Mouse (Mus musculus) right cerebral cortex, postnatal 14 days (tissue): ENCODE results near the gene Dph6.

ENCODE experiments used
- DNase-seq: peaks from one replicate; pipeline ENCODE4 v3.0.0; 2022

Gene Dph6

DNA sequence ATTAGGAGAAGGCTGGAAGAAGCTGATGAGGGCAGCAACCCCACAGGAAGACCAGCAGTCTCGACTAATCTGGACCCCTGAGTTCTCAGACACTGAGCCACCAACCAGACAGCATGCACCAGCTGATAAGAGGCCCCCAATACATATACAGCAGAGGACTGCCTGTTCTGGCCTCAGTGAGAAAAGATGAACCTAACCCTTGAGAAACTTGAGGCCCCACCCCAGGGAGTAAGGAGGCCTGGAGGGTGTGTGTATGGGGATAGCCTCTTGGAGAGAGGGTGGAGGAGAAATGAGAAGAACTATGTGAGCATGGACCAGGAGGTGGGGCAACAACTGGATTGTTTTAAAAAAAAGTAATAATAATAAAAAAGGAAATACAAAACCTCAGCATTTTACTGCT lies 118.7 kb downstream of the Dph6 start:
- no peak for DNase-seq

DNA sequence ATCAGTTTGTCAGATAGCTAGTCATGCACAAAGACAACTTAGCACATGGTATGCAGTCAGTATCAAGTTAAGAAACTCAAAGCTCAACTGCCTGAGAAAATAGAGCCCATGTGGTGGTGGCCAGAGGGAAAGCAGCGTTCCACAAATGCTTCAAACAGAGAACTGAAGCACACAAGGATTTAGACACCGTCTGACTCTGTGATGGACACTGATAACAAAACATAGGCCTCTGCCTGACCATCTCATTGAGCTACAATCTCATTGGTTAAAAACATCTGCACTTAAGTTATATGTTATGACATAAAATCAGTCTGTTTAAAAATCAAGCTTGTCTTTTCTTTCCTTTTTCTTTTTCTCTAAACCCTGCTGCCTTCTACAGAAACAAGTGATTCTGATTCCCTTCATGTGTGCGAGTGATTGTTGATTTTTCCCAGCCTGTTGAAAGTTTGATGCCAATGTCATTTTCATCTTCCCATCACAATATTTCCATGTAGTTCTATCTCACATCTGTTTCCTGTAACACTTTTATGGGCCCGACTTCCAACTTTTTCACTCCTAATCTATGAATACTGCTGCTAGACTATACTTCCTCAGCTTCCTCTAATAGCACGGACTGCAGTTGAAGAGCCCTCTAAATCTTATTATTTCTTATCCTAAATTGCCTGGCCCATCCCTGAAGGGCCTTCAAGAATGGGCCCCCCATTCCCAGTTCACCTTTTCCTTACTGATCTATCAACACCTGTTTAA lies 123.6 kb downstream of the Dph6 start:
- no peak for DNase-seq

DNA sequence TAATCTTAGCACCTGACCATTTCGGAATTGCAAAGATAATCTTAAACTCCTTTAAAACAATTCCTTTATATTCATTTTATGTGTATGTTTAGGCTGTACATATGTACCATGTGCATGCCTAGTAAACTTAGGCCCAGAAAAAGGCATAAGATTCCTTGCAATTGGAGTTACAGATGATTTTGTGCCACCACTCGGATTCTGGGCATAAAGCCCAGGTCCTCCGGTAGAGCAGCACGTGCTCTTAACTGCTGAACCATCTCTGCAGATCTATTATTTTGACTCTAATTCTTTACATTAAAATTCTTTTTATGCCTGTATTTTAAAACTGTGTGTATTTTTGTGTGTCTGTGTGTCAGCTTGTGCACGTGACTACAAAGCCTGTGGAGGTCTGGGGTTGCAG lies 134.3 kb downstream of the Dph6 start:
- no peak for DNase-seq

DNA sequence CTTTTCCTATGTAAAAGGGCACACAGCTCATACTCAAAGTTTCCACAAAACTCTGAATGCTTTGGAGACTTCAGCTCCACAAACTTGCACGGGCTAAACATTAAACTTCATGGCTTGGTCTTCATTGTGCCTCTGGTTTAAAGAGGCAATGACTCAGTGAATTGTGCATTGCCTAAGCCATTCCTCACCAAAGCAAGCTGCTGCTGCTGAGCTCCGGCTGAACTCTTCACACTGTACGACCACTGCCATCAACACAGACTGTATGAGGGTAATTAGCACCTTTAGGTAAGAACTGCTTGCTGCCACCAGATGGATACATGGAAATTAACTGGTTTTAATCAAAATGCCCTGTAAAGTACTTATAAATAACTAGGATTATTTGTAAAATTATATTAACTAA lies 134.9 kb downstream of the Dph6 start:
- no peak for DNase-seq

DNA sequence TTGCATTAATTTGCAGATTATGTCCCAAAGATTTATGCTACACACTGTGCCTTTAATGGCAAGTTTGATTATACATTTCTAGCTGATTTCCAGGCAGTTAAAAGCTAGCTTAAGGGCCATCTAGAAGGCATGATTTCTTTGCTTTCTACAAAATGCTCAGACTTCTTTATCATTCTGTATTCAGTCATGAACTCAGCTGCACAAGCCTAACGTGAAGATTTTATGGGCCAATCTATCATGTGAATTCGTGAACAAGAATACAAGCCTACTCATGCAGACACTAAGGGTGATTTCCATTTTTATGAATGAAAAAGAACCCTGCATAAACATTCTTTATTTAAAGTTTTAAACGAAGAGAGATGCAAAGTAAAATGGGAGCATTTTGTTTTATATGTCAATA lies 162.4 kb downstream of the Dph6 start:
- DNase-seq, result no peak

DNA sequence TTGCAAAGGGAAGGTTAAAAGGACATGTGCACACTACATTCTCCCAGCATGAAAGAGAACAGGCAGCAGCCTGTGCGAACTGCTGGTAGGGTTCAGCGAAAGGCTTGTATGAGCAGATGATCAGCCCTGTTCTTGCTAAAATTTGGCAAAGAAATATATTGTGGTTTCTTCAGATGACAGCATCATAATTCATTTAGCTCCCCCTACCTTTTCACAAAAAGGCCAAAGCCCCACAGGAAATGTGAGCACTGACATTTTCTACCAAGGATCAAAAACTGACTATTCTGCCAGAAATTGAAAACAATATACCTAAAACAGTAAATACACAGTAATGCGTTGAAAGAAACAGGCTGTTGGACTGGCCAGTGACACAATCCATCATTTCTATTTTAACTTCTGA lies 162.9 kb downstream of the Dph6 start:
- DNase-seq, result no peak

DNA sequence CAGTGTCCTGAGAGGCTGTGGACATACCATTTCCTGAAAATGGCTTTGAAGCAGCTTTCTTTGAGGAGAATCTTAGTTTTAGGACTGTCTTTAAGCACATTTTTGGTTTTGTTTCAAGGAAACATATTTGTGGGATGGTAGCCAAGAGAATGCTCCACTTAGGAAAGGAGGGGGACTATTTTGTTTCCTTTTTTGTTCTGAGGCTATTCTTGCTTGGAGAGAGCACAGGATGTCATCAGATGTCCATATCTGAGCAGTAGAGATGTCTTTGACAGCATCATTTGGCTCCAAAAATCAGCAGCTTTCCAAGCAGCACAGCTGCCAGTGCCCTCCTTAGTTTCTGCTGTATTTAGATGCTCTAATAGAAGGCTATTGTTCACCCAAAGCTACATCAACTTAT lies 167.8 kb downstream of the Dph6 start:
- DNase-seq, result no peak
